Mouse (Mus musculus) lung, postnatal 25 days (tissue): ENCODE results near the gene Tm4sf1.
A peak's percentile ranks its signal among the peaks of the same experiment; 100 is the strongest.

Experiments
- DNase-seq: peaks from one replicate; pipeline ENCODE4 v3.0.0; 2022; ENCODE audit warnings: low spot score

Tm4sf1 gene

GRCm38 (mm10) chr3:57287854-57288720, 13.7 kb downstream of the Tm4sf1 start:
- DNase-seq = peak; percentile 30

- DNase-seq = peak; percentile 40
These were observed 14.3 kb downstream of the Tm4sf1 start for GRCm38 (mm10) chr3:57287438-57287837.

GRCm38 (mm10) chr3:57278225-57278624, 23.6 kb downstream of the Tm4sf1 start:
- DNase-seq = no peak

DNA sequence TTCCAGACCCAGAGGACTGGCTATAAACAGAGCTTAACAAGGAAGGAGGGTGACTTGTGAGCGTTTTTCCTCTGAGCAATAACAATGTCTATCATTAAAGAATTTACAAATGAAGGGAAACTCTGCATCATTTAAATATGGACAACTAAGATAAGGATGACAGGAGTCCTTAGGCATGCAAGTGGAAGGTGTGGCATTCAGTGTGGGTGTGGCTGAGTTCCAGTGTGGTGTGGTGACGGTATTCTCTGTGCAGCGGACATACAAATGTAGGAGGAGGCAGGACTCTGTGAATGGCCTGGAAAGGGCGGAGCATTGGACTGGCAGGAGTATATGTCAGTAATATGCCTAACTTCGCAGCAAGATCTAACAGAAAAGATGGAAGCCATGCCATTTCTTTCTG, 24.3 kb downstream of the Tm4sf1 start:
- DNase-seq = peak; percentile 42

GRCm38 (mm10) chr3:57276821-57277220, 25.0 kb downstream of the Tm4sf1 start:
- no peak for DNase-seq

DNA sequence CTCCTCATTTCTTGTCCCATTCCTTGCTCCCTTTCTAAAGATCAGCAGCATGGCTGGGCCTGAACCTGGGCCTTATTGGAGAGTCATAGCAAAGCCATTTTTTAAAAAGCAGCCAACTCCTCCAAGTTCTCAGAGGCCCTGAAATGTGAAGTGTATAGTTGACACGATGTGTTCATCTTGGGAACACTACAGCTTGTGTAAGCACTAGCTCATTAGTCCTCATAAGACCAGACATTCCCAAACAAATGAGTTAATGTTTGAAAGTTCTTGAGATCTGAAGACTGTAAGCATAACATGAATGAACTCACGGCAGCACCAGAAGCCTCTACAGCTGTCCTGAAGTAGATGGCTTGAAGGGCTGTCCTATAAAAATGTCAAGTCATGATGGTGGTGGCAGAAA, 32.8 kb downstream of the Tm4sf1 start:
- DNase-seq = peak; percentile 17

GRCm38 (mm10) chr3:57267559-57268173, 34.1 kb downstream of the Tm4sf1 start:
- peak; percentile 31 for DNase-seq

DNA sequence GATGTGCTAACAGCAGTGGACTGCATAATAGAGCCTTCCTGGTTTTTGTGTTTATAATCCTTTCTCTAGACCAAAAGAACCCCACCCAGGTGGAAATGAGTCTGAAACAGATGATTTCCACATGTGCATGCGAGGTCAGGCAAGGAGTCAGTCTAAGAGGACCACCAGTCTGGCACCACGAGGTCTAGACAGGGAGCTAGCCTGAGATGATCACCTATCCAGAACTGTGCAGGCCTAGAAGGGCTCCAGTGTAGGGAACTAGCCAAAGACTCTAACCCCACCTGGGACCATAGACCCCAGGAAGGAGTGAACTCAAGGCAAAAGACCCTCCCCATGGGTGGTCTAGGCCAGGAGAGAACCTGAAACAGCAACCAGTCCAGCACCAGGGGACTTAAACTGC, 48.7 kb downstream of the Tm4sf1 start:
- no peak for DNase-seq

DNA sequence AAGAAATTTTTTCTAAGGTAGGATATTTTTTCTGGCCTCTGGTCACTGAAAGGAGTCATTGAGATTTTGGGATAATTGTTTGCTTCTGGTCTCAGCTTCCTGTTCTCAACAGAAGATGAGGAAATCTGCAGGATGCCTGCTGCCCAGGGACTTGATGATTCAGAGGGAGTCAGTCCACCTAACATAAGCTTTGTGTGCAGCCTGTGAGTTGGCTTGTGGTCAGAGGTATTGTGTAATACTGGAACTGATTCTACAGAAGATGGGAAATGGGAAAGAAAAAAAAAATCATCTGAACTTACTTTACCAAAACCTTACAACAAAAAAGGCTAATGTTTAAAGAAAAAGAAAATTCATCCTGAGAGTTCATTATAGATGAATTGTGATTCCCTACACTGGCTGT, 49.2 kb downstream of the Tm4sf1 start:
- peak; percentile 18 for DNase-seq

DNA sequence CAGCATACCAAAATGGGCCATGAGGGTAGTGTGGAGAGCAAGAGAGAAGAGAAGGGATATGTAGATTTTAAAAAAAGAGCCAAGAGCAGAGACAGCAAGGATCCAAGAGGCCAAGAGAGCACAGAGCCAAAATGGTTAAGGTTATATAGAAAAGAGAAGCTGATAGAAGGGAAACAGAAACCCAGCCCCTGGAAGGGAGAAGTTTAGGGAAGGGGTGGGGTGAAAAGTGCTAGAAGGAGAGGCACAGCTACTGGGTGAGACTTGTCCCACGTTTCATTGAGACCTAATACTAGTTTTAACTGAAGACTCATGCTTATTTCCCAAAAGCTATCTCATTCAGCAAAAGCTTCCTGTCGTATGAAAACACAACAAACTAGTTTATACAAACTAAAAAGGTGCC, 56.5 kb downstream of the Tm4sf1 start:
- DNase-seq = no peak
